26 mouse cellular contexts compared by ENCODE assay signal in the genomic region with DNA sequence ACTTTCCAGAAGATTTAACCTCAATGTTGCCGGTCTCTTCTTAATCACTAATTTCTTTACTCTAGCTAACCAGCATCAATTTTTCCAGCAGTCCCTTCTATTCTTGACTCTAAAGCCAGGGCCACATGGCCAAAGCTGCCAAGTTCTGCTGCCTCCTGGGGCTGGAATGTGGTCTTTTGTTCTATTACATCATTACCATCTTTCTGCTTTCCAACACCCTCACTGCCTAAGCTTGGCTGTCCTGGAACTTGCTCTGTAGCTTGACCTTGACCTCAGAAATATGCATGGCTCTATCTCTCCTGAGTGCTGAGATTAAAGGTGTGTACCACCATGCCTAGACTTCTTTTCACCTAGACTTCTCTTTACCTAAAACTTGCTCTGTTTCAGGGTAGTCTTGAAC.
"Had no signal": no experiment of that assay in that cellular context is flagged by ENCODE, and none has a peak within 500 bp of the region (broad histone marks: within the 10 kb centered on the region; RNA-seq: fewer than 3 reads in every experiment).

No protein-coding gene starts in this region.

- H3K9me3 ChIP-seq: heart, embryonic 10.5 days; heart, embryonic 12.5 days; hindbrain, embryonic 10.5 days; intestine, embryonic 15.5 days; limb, embryonic 15.5 days; liver, embryonic 13.5 days had no signal

- H3K9ac ChIP-seq: heart, embryonic 12.5 days; hindbrain, embryonic 12.5 days; hindbrain, embryonic 14.5 days; intestine, embryonic 15.5 days; limb, embryonic 13.5 days; limb, embryonic 15.5 days; liver, embryonic 13.5 days had no signal

- H3K27me3 ChIP-seq: heart, embryonic 12.5 days; hindbrain, embryonic 12.5 days; intestine, embryonic 15.5 days; limb, embryonic 13.5 days; limb, embryonic 15.5 days; liver, embryonic 13.5 days had no signal

- H3K4me2 ChIP-seq: heart, embryonic 12.5 days; hindbrain, embryonic 12.5 days; hindbrain, embryonic 14.5 days; intestine, embryonic 15.5 days; limb, embryonic 13.5 days; limb, embryonic 15.5 days; liver, embryonic 13.5 days had no signal

- H3K4me1 ChIP-seq: heart, embryonic 10.5 days; heart, embryonic 12.5 days; hindbrain, embryonic 10.5 days; hindbrain, embryonic 12.5 days; intestine, embryonic 15.5 days; liver, embryonic 13.5 days had no signal

- H3K36me3 ChIP-seq: heart, embryonic 10.5 days; heart, embryonic 12.5 days; hindbrain, embryonic 10.5 days; hindbrain, embryonic 12.5 days; intestine, embryonic 15.5 days; limb, embryonic 13.5 days; limb, embryonic 15.5 days; liver, embryonic 13.5 days had no signal

- H3K4me3 ChIP-seq: gastrocnemius, adult 2 months; heart, embryonic 10.5 days; heart, embryonic 12.5 days; hindbrain, embryonic 10.5 days; hindbrain, embryonic 12.5 days; intestine, embryonic 15.5 days; layer of hippocampus, adult 2 months; limb, embryonic 13.5 days; limb, embryonic 15.5 days; liver, embryonic 13.5 days had no signal

- H3K27ac ChIP-seq: gastrocnemius, adult 2 months; heart, embryonic 10.5 days; hindbrain, embryonic 10.5 days; hindbrain, embryonic 12.5 days; hindbrain, embryonic 14.5 days; intestine, embryonic 15.5 days; layer of hippocampus, adult 2 months; limb, embryonic 13.5 days; limb, embryonic 15.5 days; liver, embryonic 13.5 days had no signal

- ATAC-seq: hindbrain, embryonic 16.5 days; inflammation-experienced regulatory T-cells, adult 6 months; intestine, embryonic 15.5 days; intestine, postnatal 0 days had no signal

- DNase-seq: gastrocnemius, adult 2 months; gastrocnemius, postnatal 10 days; gastrocnemius, postnatal 25 days; heart, adult 18-20 months; heart, postnatal 10 days; heart, postnatal 4 days; kidney, adult 18-20 months; kidney, adult 8-10 months; kidney, postnatal 10 days; kidney, postnatal 25 days; kidney, postnatal 4 days; layer of hippocampus, postnatal 36 days; left cerebral cortex, postnatal 4 days; liver, embryonic 13.5 days had no signal
